In genomic region chr3:88515095-88515386, GRCm38 (mm10) we compare ENCODE assay signal across 12 mouse cellular contexts. TPM values are rescaled to one million over a fixed set of nuclear protein-coding genes. Genes with fewer than 3 reads are reported as not detected.
"Had no signal": no experiment of that assay in that cellular context is flagged by ENCODE, and none has a peak within 500 bp of the region (broad histone marks: within the 10 kb centered on the region; RNA-seq: fewer than 3 reads in every experiment).

No protein-coding gene starts in this region.

- ATAC-seq: hindbrain, postnatal 0 days; liver, postnatal 0 days had no signal

- H3K4me3 ChIP-seq: liver, embryonic 13.5 days; midbrain, embryonic 10.5 days had no signal

- H3K36me3 ChIP-seq: liver, embryonic 13.5 days; midbrain, embryonic 10.5 days had no signal

- H3K9ac ChIP-seq: liver, embryonic 13.5 days; liver, postnatal 0 days had no signal

- H3K27ac ChIP-seq: hindbrain, postnatal 0 days; kidney, postnatal 0 days; liver, embryonic 13.5 days; midbrain, embryonic 10.5 days had no signal

- H3K4me2 ChIP-seq: liver, embryonic 13.5 days had no signal

- H3K9me3 ChIP-seq: liver, embryonic 13.5 days; midbrain, embryonic 10.5 days had no signal

- DNase-seq: kidney, adult 9 months; kidney, postnatal 36 days; left cerebral cortex, postnatal 4 days; liver, embryonic 13.5 days; liver, postnatal 0 days; midbrain, embryonic 14.5 days; right cerebral cortex, adult 18-20 months; right cerebral cortex, postnatal 25 days had no signal

RNA-seq across cellular contexts. Expression of gene Rab25, which starts 33.1 kb away (rescaled TPM):
- polyA plus RNA-seq: midbrain, embryonic 14.5 days; neural tube, embryonic 14.5 days had no signal
